Mouse (Mus musculus) kidney, adult 8-10 months (tissue): ENCODE measurements around the gene Hsh2d.

Source experiments
- DNase-seq, 2 experiments: peaks; one replicate each; pipeline ENCODE4 v3.0.0; 2022

Hsh2d gene

DNA sequence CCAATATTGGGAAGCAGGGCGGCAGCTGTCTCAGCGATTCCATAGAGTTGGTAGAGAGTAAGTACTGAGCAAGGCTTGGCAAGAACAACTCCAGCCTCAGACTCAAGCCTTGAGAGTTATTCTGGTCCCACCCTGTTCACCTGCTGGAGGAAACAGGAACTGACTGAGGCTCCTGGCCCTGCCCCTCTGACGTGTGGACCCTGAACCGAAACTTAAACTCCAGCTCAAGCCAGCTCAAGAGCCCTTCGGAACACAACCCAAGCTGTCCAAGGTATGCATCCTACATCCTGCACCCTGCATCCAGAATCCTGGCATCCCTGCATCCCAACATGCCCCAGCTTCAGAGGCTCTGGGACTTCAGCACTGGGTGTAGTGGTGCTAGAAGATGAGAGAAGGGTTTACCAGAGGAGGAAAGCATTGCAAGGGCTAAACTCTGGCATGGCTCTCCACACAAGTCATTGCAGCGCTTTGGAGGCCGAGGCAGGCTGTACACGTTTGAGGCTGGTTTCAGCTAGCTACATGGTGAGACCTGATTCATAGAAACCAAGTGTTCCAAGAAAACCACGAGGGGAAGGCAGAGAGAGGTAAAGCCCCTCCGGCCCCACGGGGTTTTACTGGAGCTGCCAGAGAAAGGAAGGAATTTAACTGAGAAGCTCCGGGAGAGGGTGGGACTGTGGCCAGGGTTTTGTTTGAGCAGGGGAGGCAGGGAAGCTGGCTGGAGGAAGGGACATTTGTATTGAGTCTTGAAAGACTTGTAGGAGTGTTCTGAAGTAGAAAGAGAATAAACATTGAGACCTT, at the start of gene Hsh2d:
Gene Hsh2d (plus strand): TSS at position 222 of the 798 bp plus-strand sequence.
- DNase-seq: no peak

DNA sequence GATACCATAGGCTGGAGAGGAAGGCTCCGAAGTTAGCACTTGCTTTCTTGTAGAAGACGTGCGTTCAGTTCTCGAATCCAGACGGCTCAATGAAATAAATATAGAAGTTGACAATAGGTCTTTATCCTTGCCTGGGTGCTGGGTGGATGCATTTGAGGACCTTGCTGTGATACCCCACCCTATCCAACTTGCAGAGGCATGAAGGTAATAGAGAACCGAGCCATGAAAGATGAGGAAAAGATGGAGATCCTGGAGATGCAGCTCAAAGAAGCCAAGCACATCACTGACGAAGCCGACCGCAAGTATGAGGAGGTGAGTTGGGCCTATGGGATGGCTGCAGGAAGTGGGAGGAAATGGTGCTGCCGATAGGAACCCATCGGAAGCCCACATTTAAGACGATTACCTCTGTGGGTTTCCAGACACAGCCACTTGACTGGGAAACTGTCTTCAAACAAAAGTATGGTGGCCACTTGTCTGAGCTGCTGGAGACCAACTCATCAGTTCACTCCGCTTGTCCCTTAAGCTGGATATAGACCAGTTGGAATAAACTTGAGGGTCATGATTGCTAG, 46.1 kb upstream of the Hsh2d start:
- DNase-seq: no peak

DNA sequence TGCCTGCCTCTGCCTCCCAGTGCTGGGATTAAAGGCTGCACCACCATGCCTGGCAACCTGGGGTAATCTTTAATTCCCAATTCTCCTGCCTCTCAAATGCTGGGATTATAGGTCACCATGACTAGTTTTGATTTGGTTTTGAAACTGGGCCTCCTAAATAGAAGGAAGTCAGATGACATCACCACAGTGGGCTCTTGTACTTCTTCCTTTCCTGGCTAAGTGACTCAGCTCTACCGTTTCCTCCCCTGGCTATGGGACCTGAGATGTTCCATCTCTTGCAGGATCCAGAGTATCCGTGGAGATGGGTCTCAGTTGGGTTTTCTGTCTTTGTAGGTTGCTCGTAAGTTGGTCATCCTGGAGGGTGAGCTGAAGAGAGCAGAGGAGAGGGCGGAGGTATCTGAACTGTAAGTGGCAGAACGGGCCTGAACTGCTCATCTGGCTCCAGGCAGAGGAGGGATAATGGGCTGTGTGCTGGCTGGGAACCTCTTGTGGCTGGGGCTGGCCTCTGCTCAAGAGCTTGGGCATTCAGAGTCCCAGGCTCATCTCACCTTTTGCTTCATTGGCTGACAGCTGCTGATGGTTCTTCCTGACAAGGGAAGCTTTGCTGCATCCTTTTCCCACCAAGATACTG, 45.0 kb upstream of the Hsh2d start:
- DNase-seq: no peak

GRCm38 (mm10) chr8:72145511-72145910, 43.9 kb upstream of the Hsh2d start:
- no peak for DNase-seq

- DNase-seq: no peak
Observed at GRCm38 (mm10) chr8:72146056-72146455, 43.4 kb upstream of the Hsh2d start.

- no peak for DNase-seq
Observed at GRCm38 (mm10) chr8:72146556-72146955, 42.9 kb upstream of the Hsh2d start.

DNA sequence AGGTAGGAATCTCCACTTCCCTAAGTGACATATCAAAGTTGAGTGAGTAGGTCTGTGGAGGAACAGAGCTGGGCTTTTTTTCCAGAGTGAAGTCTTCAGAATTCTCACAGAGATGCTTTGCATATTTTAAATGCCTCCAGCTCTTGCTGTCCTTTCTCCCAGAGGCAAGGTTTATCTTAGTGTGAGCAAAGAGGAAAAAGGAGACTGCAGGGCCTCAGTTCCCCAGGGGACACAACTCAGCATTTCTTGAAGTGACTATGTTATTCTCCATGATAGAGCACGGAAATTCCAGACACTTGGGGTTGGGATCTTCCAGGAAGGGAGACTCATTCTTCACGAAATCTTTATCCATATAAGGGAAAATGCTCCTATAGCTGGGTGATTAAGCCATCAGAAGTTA, 42.2 kb upstream of the Hsh2d start:
- DNase-seq: no peak

GRCm38 (mm10) chr8:72149056-72149455, 40.4 kb upstream of the Hsh2d start:
- no peak for DNase-seq

- DNase-seq: no peak
Observed at GRCm38 (mm10) chr8:72151418-72152078, 37.9 kb upstream of the Hsh2d start.

GRCm38 (mm10) chr8:72153382-72153781, 36.1 kb upstream of the Hsh2d start:
- no peak for DNase-seq

DNA sequence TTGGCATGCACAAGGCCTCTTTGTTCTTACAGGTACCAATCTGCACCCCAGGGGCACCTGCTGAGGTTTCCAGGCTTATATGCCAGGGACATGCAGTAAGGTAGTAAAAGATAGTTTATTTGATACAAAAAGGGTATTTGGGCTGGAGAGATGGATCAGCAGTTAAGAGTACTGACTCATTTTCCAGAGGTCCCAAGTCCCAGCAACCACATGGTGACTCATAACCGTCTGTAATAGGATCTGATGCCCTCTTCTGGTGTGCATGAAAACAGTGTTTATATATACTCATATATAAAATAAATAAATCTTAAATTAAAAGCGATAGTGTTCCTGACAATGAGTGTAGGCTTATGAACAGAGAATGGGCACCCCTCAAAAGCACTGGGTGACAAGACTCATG, 31.3 kb upstream of the Hsh2d start:
- DNase-seq: no peak

DNA sequence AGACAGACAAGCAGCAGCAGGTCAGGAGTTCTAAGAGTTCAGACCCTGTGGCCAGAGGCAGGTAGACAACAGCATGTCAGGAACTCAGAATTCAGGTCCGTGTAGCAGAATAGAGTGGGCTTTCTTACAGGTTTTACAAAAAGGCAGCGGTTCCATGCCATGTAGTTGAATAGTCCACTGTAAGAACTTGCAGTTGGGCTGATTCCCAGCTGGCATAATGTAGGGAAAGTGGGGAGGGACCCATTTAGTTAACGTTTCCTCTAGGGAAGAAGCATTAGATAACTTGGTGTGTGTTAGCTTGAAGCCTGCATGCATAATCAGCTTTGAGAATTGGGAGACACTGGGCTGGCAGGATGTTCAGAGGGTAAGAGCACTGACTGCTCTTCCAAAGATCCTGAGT, 30.7 kb upstream of the Hsh2d start:
- DNase-seq: no peak

DNA sequence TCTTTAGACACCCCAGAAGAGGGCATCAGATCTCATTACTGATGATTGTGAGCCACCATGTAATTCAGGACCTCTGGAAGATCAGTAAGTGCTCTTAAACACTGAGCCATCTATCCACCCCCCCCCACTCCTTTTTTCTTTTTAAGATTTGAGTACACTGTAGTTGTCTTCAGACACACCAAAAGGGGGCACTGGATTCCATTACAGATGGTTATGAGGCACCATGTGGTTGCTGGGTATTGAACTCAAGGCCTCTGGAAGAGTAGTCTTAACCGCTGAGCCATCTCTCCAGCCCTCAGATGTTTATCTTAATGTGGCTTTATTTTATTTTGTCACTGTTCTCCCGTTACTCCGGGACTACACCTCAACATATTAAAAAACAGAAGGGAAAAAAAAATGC, 29.4 kb upstream of the Hsh2d start:
- no peak for DNase-seq

GRCm38 (mm10) chr8:72160707-72161697, 28.4 kb upstream of the Hsh2d start, which contains the start of gene Rab8a:
TSS of gene Rab8a (plus strand) at chr8:72161200.
- peak; percentile 100 for DNase-seq

- no peak for DNase-seq
Observed at GRCm38 (mm10) chr8:72162821-72163220, 26.6 kb upstream of the Hsh2d start.

GRCm38 (mm10) chr8:72169098-72169668, 20.3 kb upstream of the Hsh2d start:
- no peak for DNase-seq

DNA sequence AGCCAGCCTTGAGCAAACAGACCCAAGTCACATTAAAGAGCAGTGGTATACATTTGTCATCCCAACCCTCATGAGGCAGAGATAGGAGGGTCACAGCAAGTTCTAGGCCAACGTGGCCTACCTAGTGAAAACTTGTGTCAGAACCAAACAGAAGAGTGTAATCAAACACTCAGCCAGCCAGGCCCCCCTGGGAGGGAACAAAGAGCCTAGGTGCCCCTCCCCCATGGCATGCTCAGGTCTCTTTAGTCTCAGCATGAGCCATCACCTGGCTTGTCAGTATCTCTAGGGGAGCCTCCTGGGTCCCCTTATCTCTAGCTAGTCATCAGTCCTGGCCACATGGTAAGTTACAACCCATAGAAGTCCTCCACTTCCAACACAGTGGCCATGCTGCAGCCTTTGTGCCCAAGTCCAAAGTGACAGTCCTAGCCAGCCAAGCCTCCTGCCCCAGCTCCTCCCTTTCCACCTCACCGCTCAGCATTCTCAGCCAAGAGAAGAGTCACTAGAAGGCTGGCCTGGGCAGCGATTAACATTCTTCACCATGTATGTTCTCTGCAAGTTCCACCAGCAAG, 19.7 kb upstream of the Hsh2d start:
- peak; percentile 77 to 78 for DNase-seq

- DNase-seq: peak; percentile 34 to 64
Observed at GRCm38 (mm10) chr8:72177346-72177925, 12.0 kb upstream of the Hsh2d start.

DNA sequence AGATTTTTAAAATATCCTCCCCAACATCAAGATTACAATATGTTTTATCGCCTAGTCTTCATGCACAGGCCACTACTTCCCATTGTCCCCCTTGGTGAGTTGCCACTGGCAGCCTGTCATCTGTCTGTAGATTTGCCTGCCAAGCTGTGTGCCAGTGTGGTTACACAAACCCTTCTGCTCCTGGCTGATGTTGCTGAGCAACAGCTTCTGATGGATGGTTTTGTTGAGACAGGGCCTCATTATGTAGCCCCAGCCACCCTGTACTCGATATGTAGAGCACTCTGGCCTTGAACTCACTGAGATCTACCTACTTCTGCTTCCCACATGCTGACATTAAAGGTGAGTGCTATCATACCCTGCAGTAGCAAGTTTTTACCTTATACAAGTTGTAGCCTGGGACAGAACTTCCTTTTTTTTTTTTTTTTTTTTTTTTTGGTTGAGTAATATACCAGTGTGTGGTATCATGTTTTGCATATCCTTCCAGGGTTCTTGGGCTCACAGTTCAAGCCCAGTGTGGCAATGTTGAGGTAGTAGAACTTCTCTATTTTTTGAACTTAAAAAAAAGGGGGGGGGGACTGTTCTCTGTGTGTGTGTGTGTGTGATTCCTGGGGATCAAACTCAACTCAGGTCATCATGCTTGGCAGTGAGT, 5.8 kb upstream of the Hsh2d start:
- DNase-seq: no peak

DNA sequence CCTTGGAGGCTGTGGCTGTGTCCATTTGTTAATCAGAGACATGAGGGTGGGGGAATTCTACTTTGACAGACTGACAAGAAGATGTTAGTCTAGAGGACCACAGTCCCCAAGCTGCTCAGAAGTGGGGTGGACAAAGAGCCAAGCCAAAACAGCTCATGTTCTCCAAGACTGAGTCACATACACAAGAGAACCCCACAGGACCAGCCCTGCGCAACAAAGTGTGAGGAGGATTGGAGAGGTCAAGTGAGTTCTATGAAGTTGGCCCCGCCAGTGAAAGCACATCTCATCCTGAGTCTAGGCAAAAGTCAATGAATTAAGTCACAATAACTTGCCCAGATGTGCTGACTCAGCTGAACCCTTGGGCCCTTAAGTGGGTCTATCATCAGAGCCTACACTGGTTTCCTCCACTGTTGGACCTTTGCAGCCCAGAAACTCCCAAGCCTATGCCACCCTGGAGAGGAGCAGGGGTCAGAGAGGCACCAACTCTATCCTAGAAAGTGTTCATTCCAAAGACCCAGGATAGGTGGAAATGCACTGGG, 1.6 kb upstream of the Hsh2d start:
- DNase-seq: no peak

- DNase-seq: no peak
Observed at GRCm38 (mm10) chr8:72190215-72190539, 739 bp downstream of the Hsh2d start.
